Mouse (Mus musculus) heart, postnatal 14 days (tissue): ENCODE results near the gene Dlgap1. TPM values are rescaled to one million over a fixed set of nuclear protein-coding genes. Genes with fewer than 3 reads are reported as not detected.

Source experiments
- DNase-seq, 2 experiments: peaks; one replicate each; pipeline ENCODE4 v3.0.0; 2021 to 2022
- intact Hi-C: fragments of 180-260 bp; cut with DNase I; formaldehyde crosslinking; loops from one replicate; pipeline ENCODE4 v1.15.1; 2025
- total RNA-seq, 2 experiments: library from RNA; stranded (reverse); gene quantifications; 2 replicates each; pipeline ENCODE4 v1.2.3; 2021

Gene Dlgap1
- total RNA-seq, 2 experiments from 2014 or later, result 0.39 to 1.3 TPM

GRCm38 (mm10) chr17:70690598-70690997, 721.7 kb downstream of the Dlgap1 start:
- no peak for DNase-seq
- intact Hi-C loops, result no loop called here

- DNase-seq, result peak; percentile 84 to 90
- intact Hi-C loops, result loop anchor here (1.0 to 10.0 kb wide), 2 partner anchors 261 to 488 kb away; no protein-coding TSS in a partner anchor
Observed at GRCm38 (mm10) chr17:70706976-70707818, 738.3 kb downstream of the Dlgap1 start.

- intact Hi-C loops, result loop anchor here (1.0 to 10.0 kb wide), 2 partner anchors 261 to 487 kb away; no protein-coding TSS in a partner anchor
Observed at GRCm38 (mm10) chr17:70707819-70708140, 738.9 kb downstream of the Dlgap1 start.

GRCm38 (mm10) chr17:70709545-70709944, 740.7 kb downstream of the Dlgap1 start:
- DNase-seq, result no peak

More at GRCm38 (mm10) chr17:70707819-70708140, 738.9 kb downstream of the Dlgap1 start:
- DNase-seq, result no peak

GRCm38 (mm10) chr17:70713470-70713869, 744.6 kb downstream of the Dlgap1 start:
- intact Hi-C loops, result no loop called here
- DNase-seq, result no peak

More at GRCm38 (mm10) chr17:70709545-70709944, 740.7 kb downstream of the Dlgap1 start:
- intact Hi-C loops, result loop anchor here (10.0 kb wide), 1 partner anchor 485 kb away; no protein-coding TSS in a partner anchor

DNA sequence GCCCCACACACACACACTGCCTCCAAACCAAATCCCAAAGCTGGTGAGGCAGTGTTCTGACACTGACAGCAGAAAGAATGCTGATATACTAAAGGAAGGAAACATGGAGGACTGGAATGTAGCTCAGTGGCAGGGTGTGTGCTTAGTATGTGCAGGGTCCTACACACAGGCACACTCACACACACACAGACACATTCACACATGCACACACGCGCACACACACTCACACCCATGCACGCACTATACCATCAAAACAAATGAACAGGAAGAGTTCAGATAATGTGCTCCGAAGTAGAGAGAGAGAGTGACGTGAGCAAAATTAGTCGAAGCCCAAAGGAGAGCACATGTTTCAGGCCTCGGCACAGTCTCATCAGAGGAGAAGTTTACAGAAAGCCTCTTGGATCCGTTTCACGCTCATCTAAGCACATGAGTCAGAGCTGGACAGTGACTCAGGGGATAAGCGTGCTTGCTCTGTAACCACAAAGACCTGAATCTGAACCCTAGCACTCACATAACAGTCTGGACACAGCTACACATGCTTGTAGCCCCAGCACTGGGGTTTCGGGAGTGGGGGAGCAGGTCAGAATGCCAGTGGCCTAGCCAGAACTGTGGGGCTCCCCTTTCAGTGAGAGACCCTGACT, 750.9 kb downstream of the Dlgap1 start:
- peak in 1 of 2 experiments; percentile 11 for DNase-seq
- intact Hi-C loops, result no loop called here

DNA sequence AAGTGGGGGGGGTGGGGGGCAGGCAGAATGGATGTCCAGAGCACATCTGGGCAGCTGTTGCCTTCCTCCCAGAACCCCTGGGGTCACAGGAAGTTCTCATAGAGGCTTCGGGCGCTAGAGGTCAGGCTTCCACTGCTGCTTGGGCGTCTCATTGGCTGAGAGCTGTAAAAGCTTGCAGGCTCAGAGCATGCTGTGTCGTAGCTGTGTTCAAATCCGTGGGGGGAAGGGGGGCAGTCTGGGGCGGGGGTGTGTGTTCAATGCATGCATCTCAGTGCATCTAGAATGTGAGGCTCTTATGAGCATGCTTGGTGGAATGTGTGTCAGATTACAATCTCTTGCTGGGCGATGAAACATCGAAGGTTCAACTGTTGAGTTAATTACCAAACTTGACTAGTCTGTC, 751.9 kb downstream of the Dlgap1 start:
- intact Hi-C loops, result no loop called here

DNA sequence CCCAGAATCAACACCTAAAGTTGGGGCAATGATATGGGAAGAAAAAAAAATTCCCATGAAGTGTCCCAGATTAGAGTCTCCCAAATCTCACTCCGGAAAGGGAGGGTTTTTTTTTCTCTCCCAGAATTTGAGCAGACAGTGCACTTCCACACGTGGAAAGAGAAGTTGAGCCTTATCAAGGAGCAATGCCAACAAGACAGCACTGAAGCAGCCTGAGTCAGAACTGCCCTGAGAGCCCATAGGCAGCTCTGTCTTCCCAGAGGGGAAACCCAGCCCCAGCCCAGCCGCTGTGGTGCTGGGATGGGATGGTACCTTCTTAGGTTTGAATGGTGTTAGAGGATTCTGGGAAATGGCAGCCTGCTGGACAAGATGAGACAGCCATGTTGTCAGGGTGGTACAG, 753.3 kb downstream of the Dlgap1 start:
- intact Hi-C loops, result no loop called here
- DNase-seq, result no peak

More for the DNA sequence above, 751.9 kb downstream of the Dlgap1 start:
- DNase-seq, result peak; percentile 18 to 38

DNA sequence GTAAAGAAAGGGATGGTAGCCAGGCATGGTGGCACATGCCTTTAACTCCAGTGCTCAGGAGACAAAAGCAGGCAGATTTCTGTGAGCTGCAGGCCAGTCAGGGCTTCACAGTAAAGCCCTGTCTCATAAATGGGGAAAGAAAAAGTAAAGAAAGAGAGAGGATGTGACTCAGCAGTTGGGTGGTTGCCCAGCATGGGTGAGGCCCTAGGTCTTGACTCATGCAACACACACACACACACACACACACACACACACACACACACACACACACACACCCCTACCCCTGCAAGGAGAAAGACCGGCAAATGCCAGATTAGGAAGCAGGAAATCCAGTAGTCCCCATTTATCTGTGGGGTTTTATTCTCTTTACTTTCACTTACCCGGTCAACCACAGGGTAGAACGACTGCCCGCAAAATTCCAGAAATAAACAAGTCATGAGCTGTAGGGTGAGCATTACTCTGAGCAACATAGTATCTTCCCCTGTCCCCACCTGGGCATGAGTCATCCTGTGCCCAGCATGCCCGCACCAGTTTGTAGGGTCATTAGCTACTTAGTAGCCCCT, 759.9 kb downstream of the Dlgap1 start:
- peak; percentile 82 to 83 for DNase-seq
- intact Hi-C loops, result no loop called here

DNA sequence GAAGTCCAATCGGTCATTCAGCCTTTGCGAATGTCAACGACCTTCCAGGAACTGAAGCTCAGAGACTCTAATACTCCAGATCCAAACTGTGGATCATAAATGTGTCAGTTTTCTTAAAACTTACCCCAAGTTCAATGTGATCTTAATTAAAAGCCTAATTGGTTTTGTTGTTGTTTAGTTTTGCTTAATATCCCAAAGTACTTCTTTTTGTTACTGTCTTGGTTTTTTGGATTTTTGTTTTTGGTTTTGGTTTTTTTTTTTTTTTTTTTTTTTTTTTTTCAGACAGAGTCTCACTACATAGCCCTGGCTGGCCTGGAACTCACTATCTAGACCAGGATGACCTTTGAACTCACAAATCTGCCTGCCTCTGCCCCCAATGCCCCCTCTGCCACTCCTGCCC, 765.9 kb downstream of the Dlgap1 start:
- DNase-seq, result no peak
- intact Hi-C loops, result loop anchor here (5.0 kb wide), 2 partner anchors 118 to 233 kb away; partner anchors contain the start of gene Tgif1

GRCm38 (mm10) chr17:70735396-70735795, 766.5 kb downstream of the Dlgap1 start:
- no peak for DNase-seq
- intact Hi-C loops, result loop anchor here (5.0 kb wide), 2 partner anchors 117 to 232 kb away; partner anchors contain the start of gene Tgif1

DNA sequence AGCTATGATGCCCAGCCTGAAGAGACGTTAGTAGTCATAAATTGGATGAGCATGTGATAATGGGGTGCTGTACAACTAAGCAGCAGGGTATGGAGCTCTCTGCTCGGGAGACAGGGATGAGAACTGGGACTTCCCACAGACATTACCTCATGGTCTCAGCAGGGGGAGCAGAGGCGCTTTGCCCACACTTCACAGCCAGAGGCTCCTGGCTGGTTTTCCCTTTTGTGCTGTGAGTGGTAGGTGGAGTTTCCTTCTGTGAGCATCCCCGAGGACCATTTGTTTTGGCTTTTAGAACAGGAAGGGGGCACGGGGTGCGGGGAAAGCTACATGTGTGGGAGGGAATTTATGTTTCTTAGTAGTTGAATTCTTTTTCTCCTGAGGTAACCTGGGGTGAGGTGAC, 768.6 kb downstream of the Dlgap1 start:
- intact Hi-C loops, result loop anchor here (5.0 kb wide), 2 partner anchors 115 to 230 kb away; partner anchors contain the start of gene Tgif1
- DNase-seq, result peak; percentile 76 to 77

DNA sequence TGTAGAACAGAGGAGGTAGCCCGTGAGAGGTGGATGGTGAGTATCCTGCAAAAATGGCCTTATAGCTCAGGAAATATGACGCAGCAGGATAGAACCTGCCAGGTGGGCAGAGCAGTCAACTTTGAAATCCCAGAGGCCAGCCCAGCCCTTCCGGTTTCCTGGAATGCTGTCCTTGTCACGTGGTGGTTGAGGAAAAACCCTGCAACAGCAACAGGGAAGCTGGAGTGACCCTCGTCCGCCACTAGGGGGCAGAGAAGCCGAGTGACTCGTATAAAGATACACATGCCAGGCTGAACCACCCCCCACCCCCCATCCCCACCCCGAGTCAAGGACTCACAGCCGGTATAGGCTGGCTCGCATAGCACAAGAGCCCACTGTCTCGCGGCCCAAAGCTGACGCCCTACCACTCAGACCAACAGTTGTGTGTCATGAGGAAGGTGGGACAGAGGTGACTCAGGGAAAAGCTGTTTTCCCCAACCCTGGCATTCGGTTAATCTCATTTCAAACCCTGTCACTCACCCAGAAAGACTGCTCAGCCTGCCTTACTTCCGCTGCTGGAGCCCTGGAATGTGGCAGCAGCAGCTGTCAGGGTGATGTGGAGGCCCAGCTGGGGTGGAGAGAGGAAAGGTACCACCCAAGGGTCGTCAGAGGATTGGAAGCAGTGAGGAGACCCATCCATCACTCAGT, 769.4 kb downstream of the Dlgap1 start:
- DNase-seq, result peak; percentile 88 to 92
- intact Hi-C loops, result loop anchor here (2.0 to 5.0 kb wide), 3 partner anchors 16 to 229 kb away; partner anchors contain the start of gene Tgif1

DNA sequence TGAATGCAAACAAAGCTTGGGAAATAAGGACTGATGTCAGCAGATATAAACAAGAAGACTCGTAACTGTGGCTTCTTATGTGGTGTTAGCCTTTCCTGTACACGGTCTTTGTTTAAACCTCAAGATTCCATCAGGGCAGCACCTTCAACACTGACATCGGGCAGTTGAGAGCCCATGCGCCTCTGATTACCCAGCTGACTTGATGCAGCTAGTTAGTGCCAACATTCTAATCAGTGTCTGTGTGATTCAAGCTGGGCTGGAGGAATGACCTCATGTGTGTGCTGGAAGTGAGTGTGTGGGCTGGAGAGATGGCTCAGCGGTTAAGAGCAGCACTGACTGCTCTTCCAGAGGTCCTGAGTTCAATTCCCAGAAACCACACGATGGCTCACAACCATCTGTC, 770.5 kb downstream of the Dlgap1 start:
- intact Hi-C loops, result loop anchor here (2.0 to 5.0 kb wide), 3 partner anchors 15 to 228 kb away; partner anchors contain the start of gene Tgif1
- DNase-seq, result no peak

- intact Hi-C loops, result no loop called here
Observed at GRCm38 (mm10) chr17:70741696-70742095, 772.8 kb downstream of the Dlgap1 start.

GRCm38 (mm10) chr17:70744570-70745153, 775.8 kb downstream of the Dlgap1 start:
- DNase-seq, result no peak
- intact Hi-C loops, result no loop called here

More at GRCm38 (mm10) chr17:70741696-70742095, 772.8 kb downstream of the Dlgap1 start:
- DNase-seq, result no peak

DNA sequence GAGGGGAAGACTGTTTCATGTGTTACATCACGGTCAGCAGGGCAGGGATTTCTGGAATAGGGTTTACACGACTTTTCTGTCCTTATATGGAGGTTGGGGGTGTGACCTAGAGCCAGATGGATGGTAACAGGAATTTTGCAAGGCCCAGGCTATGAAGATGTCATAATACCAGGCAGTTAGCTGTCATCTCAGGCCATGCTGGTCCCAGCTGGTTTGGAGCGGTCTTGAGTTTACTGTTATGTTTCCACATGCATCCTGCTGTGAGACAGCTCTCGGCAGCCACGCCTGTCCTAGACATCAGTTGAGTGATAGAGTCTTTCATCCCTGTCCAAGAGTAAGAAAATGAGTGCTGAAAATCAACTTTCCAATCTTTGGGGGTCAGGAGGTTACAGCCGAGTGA, 776.5 kb downstream of the Dlgap1 start:
- intact Hi-C loops, result no loop called here
- DNase-seq, result no peak

GRCm38 (mm10) chr17:70746379-70747079, 777.7 kb downstream of the Dlgap1 start:
- intact Hi-C loops, result no loop called here
- no peak for DNase-seq
